Mouse (Mus musculus) gastrocnemius, adult 8-10 months (tissue): Measurements from ENCODE around the gene Mstn. TPM values are rescaled to one million over a fixed set of nuclear protein-coding genes. Genes with fewer than 3 reads are reported as not detected.
A peak's percentile ranks its signal among the peaks of the same experiment; 100 is the strongest.

ENCODE experiments used
- DNase-seq, 2 experiments: peaks; one replicate each; pipeline ENCODE4 v3.0.0; 2022; ENCODE audit warnings: low spot score in 2 of 2
- total RNA-seq, 4 experiments: library from RNA; stranded (reverse); gene quantifications; 2 replicates each; pipeline ENCODE4 v1.2.4; 2022

The Mstn gene
- total RNA-seq, result 10 to 100 TPM; 61.3 to 79.1 (median 64.6) TPM

DNA sequence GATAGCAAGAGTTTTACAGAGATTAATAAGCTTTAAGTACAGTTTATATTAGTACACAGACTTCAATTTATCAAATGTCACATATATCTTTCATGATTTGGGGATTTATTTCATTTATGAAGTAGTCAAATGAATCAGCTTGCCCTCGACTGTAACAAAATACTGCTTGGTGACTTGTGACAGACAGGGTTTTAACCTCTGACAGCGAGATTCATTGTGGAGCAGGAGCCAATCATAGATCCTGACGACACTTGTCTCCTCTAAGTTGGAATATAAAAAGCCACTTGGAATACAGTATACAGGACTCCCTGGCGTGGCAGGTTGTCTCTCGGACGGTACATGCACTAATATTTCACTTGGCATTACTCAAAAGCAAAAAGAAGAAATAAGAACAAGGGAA, at the start of gene Mstn:
Gene Mstn (plus strand): TSS at position 301 of the 400 bp plus-strand sequence.
- no peak for DNase-seq

DNA sequence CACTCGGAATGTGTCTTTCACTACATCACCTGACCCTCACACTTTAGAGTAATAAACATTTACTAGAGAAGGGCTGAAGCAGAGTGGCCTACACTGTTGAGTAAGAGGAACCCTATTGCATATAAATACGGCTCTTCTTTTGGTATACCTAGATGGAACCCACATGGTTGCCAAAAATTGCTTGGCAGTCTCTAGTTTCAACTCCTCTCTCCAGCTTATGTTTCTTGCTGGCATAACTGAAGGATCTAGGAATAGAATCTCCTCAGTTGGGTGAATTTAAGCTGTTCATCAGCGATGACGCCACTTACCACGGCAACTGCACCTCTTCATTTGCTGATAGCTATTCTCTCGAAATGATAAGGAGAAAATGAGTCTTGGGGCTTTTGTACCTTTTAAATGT, 46.7 kb upstream of the Mstn start:
- no peak for DNase-seq

DNA sequence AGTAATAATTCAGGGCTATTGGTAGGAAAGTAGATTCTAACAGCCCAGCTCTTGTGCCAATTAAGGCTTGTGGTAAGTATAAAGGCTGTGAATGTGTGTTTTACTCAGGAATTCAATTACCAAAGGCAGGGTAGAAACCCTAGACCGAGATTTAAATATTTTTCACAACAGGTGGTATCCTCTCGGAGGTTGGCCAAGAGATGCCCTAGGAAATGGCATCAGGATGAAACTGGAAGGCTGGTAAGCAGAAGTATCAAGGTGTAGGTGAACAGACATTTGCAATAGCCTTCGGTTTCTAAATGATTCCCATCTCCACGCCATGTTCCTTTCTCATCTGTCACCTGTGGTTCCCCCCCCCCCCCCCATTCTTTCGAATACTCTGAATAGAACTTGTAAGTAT, 45.8 kb upstream of the Mstn start:
- no peak for DNase-seq

- no peak for DNase-seq
Measured at GRCm38 (mm10) chr1:53018746-53019505, 42.5 kb upstream of the Mstn start.

GRCm38 (mm10) chr1:53020079-53020478, 41.4 kb upstream of the Mstn start, which contains the start of gene 1700019D03Rik:
Gene 1700019D03Rik, minus strand, starts transcription at chr1:53020179.
- DNase-seq, result no peak

GRCm38 (mm10) chr1:53032550-53032949, 28.9 kb upstream of the Mstn start:
- no peak for DNase-seq

DNA sequence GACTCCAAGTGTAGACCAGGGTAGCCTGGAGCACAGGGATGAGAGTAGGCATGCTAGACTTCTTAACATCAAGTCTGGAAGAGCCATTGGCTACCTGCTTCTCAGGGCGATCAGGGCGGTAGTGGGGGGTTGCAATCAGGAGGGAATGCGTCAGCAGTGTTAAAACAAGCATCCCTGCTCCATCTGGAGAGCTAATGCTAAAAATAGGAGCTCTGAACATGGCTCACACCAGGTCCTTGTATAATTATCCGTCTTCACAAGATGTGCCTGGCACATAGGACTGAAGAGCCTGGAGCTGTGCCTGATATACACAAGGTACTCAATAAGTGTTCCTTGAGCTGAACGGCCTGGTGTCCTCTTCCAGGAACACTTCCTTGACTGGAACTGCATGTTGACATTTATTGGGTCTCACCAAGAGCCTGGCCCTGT, 24.0 kb upstream of the Mstn start:
- peak; percentile 65 to 67 for DNase-seq

DNA sequence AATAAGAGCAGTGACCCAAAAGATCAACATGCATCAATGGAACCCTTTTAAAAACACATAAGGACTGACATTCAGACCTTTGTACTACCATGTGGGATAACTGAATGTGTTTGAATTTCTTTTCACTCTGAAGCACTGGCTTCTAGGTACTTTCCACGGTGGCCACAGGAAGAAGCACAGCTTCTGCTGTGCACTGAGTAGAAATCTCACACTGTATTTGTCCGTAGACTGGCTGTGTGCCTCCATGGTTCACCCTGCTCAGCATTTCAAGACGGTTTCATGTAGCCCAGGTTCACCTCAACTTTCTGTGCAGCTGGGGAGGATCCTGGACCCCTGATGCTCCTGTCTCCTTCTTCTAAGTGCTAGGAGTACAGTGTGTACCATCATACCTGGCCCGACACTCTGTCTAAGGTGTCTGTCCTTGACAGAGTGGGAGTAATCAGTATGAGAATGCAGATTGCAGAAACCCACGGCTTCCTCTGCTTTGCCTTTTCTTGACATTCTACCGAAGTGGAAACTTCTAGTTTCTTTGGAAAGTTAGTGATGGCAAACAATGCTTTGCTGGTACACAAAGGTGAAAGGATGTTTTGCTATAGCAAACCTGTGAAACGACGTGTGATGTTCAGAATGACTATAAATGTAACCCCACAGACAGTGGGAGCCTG, 11.5 kb upstream of the Mstn start:
- no peak for DNase-seq

- peak in 1 of 2 experiments; percentile 33 for DNase-seq
Measured at GRCm38 (mm10) chr1:53053087-53054022, 8.1 kb upstream of the Mstn start.

DNA sequence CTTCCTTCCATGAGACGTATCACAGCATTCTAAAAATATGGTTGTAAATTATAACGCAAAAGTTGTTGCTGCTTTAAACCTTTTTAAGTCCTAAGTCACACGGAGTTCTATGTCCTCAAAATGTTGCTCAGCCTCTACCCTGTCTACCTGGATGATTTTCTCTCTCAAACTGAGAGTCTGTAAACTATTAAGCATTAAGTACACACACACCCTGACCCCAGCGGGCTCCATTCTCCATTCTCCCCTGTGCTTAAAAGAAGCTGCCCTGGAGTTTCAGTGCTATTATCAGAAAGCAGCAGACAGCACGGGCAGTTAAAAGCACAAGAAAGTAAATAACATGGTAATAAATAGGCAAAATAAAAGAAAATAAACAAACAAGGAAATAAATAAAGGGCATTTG, 2.3 kb upstream of the Mstn start:
- DNase-seq, result no peak

GRCm38 (mm10) chr1:53060499-53060898, 941 bp upstream of the Mstn start:
- no peak for DNase-seq

DNA sequence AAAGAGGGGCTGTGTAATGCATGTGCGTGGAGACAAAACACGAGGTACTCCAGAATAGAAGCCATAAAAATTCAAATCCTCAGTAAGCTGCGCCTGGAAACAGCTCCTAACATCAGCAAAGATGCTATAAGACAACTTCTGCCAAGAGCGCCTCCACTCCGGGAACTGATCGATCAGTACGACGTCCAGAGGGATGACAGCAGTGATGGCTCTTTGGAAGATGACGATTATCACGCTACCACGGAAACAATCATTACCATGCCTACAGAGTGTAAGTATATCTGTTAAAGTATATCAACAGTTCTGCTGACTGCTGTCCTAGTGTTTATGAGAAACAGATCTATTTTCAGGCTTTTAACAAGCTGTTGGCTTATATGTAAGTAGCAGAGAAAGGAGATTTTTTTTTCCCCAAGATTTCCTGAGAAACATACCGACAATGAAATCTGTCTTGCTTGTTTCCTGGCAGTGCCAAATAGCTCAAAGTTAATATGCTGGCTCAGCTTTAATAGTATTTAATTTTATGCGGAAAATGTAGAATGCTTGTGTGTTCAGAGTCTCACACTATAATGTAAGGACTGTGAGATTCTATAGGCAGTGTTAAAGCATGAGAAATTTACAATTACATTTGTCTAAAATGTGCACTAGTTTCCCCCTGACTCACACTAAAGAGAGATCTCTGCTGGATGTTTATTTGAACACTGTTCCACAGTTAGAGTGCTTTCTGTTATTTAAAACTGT, 600 bp downstream of the Mstn start:
- DNase-seq, result no peak

GRCm38 (mm10) chr1:53063921-53064320, 2.5 kb downstream of the Mstn start:
- DNase-seq, result no peak

DNA sequence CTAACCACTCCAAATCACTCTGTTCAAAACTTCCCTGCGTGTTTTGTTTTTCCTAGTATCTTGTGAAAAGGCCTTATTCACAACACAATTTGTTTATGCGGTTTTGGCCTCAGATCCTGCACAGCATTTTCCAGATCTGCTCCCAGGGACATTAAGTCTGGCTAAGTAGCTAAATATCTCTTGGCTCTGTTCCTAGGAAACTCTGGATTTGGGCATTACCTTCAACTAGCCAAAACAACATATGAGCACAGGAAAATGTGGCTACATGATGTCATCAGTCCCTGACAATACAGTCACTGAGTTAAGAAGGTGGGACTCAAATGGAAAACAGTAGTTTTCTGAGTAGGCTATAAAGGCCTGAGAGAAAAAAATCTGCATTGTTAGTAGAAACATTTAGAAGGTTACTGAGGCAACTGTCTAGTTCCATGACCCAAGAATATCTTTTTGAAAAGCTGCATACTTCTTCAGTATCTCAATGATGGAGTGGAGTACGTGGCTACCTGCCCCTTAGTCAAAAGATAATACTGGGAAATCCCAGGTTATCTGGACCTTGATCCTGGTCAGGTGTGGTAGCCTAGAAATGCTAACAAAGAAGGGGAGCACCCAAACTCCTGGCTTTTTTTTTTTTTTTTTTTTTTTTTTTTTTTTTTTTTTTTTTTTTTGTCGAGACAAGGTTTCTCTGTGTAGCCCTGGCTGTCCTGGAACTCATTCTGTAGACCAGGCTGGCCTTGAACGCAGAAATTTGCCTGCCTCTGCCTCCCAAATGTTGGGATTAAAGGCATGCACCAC, 8.5 kb downstream of the Mstn start:
- DNase-seq, result no peak

- DNase-seq, result no peak
Measured at GRCm38 (mm10) chr1:53070664-53071175, 9.3 kb downstream of the Mstn start.

GRCm38 (mm10) chr1:53076656-53077055, 15.2 kb downstream of the Mstn start:
- no peak for DNase-seq

DNA sequence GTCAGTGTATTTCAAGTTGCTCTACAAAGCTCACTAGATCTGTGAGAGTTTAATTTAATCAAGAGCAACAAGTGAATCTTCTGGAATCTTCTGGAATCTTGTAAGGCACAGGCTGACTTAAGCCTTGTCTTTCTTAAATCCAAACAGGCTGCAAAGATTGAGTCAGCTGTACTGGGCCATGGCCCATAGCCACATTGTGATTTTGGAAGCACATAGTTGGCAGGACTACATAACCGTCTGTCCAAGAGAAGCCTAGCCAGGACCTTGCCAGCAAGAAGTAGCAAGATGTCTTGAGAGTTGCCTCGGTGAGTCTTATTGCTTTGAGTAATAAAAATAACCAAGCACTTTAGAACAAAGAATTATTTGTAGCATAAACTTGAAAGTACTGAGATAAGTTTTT, 18.4 kb downstream of the Mstn start:
- peak; percentile 45 to 46 for DNase-seq

GRCm38 (mm10) chr1:53080603-53081002, 19.2 kb downstream of the Mstn start:
- no peak for DNase-seq

DNA sequence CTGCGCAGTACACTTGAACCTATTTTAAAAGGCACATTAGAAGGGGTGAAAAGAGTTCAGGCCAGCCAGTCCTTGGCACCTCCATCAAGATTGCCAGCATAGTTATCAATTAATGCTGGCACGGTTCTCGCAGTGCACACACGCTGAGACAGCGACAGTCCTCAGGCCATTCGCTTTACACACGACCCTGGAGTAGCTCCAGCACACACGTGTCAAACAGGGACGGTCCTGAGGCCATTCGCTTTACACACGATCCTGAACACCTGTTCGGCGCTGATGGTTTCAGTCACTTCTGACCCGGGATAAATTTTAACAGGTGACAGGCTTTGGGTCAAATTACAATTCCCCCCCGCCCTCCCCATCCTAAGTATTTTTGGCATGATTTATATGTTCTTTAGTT, 23.8 kb downstream of the Mstn start:
- DNase-seq, result peak in 1 of 2 experiments; percentile 24

DNA sequence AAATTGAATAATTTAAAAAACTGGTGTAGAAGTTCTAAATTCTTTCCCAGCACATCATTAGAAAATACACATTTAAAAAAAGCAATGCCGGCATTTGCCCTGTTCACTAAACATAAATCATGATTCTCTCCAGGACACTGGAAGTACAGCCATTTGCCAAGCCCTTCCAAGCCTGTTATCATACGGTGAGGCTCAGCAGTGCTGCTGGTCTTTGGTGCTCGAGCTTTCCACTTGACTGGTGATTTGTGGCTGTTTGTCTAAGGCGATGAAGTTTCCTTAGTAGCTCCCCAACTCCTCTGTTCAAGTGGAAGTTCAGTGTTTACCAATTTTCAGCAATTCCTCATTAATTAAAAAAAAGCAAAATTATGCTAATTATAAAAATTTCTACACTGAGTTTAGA, 24.6 kb downstream of the Mstn start:
- DNase-seq, result no peak
